Mouse (Mus musculus): ENCODE data around the gene Magi2. TPM values are rescaled to one million over a fixed set of nuclear protein-coding genes. Genes with fewer than 3 reads are reported as not detected.

Gene Magi2
- polyA plus RNA-seq, 1 experiment from 2014 or later, result 8.4 TPM

DNA sequence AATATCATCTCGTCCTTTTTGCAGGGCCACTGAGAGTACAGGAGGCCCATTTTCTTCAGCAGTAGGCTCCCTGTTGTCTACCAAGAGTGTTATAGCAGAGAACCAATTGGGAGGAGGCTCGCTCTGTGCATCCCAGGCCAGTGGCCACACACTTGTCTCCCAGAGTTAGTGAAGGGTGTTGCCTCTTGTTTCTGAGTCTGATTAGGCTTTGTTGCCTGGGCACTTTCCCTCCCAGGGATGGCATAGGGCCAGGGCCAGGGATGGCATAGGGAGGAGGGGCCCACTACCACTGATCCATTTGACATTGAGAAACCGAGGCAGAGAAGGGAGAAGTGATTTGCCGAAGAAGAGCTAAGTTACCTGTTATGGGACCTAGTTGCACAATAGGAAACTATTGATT lies 679.8 kb downstream of the Magi2 start:
- H3K27ac ChIP-seq (ENCODE audit: low read depth, low read length), result no peak overlapping the region
- H3K36me3 ChIP-seq (ENCODE audit: control insufficient read depth, insufficient read depth, low read length), result no peaks in the 10 kb centered on the region
- 42% methylated on average over 4 of the region's 4 CpGs for WGBS
- DNase-seq (ENCODE audit: low spot score), result peak; percentile 19
- H3K4me3 ChIP-seq (ENCODE audit: low read depth, low read length), result no peak overlapping the region
- no peaks in the 10 kb centered on the region for H3K9me3 ChIP-seq (replicated peaks; ENCODE audit: control insufficient read depth, low read length)
- 0 out of 2 replicates have a peak overlapping the region, but pooled peaks have one; percentile 2 for H3K4me2 ChIP-seq (ENCODE audit: low read length)
- ATAC-seq, result peak; percentile 9; the same call in 1 of the 2 replicates
- H3K9ac ChIP-seq (ENCODE audit: low read length), result no peak overlapping the region
- peaks cover 13% of the 10 kb centered on the region for H3K4me1 ChIP-seq (ENCODE audit: control insufficient read depth, insufficient read depth, low read length)
- H3K27me3 ChIP-seq (replicated peaks; ENCODE audit: control insufficient read depth, insufficient read depth, low read length), result no peaks in the 10 kb centered on the region

DNA sequence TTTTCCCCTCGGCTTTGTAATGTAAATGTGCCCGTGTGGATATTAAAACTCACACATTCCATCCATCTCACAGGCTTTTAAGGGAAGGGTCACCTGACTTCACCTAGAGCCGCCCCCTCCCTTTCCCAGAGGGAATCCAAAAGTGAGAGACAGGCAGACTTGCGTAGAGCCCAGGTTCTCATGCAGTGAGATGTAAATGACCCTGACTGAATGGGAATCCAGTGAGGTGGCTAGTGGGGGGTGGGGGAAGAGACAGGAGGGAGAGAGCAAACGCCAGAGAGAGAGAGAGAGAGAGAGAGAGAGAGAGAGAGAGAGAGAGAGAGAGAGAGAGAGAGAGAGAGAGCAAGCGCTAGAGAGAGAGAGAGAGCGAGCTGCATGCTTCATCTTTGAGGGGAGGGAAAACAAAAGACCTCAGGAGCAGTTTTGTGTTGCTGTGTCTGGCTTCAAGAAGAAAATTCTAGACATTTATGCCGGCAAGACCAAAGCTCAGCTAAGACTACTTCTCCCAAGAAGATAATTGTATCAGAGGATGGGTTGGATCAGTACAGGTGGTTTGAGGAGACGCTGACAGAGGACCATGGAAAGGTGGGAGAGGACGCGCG lies 680.6 kb downstream of the Magi2 start:
- ATAC-seq (peak; percentile 62), DNase-seq (ENCODE audit: low spot score) (peak; percentile 69)
- Histone ChIP-seq H3K27ac (ENCODE audit: low read depth, low read length) (peak overlapping the region; percentile 84), H3K4me2 (ENCODE audit: low read length) (peak overlapping the region; percentile 66), H3K4me3 (ENCODE audit: low read depth, low read length) (peak overlapping the region; percentile 56), H3K27me3 (replicated peaks; ENCODE audit: control insufficient read depth, insufficient read depth, low read length) (no peaks in the 10 kb centered on the region), H3K9me3 (replicated peaks; ENCODE audit: control insufficient read depth, low read length) (no peaks in the 10 kb centered on the region), H3K36me3 (ENCODE audit: control insufficient read depth, insufficient read depth, low read length) (no peaks in the 10 kb centered on the region), H3K4me1 (ENCODE audit: control insufficient read depth, insufficient read depth, low read length) (peaks cover 13% of the 10 kb centered on the region), H3K9ac (ENCODE audit: low read length) (peak overlapping the region; percentile 80)
- WGBS, result 0% methylated on average over 12 of the region's 12 CpGs

DNA sequence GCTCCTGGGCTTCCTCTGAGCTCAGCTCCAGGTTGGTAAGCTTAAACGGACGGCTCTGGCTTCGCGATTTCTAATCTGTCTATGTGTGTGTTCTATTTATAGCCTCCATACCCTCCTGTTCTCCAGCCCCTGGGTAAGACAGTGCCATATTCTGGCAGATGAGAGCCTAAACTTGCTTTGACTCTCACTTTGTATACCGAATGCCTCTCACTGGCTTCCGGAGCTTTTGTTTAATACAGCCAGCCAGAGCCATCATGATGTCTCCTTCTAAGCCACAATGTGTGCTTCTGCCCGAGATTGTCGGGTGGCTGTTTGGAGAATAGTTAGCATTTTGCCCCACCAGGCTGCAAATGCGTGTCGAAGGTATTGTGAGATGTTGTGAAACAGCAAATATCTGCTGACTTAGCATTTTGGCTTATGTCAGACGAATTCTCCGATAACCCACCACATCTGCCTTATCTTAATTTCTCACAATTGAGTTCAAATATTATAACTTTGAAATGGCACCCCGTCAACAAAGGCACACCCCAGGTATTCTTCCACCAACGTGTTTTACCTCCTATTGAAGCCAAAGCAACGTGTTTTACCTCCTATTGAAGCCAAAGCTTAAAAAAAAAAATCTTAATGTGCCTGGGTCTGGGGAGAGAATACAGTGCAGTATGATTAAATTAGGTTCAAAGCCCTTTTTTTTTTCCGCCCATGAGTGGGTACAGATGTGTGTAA lies 681.3 kb downstream of the Magi2 start:
- ATAC-seq (peak; percentile 57), DNase-seq (ENCODE audit: low spot score) (peak; percentile 63)
- no peaks in the 10 kb centered on the region for H3K27me3 ChIP-seq (replicated peaks; ENCODE audit: control insufficient read depth, insufficient read depth, low read length)
- H3K36me3 ChIP-seq (ENCODE audit: control insufficient read depth, insufficient read depth, low read length), result no peaks in the 10 kb centered on the region
- H3K9ac ChIP-seq (ENCODE audit: low read length), result peak overlapping the region; percentile 80
- H3K4me3 ChIP-seq (ENCODE audit: low read depth, low read length), result peak overlapping the region; percentile 56
- H3K9me3 ChIP-seq (replicated peaks; ENCODE audit: control insufficient read depth, low read length), result no peaks in the 10 kb centered on the region
- H3K4me2 ChIP-seq (ENCODE audit: low read length), result peak overlapping the region; percentile 66
- peak overlapping the region; percentile 84 for H3K27ac ChIP-seq (ENCODE audit: low read depth, low read length)
- H3K4me1 ChIP-seq (ENCODE audit: control insufficient read depth, insufficient read depth, low read length), result peaks cover 13% of the 10 kb centered on the region
- 1% methylated on average over 16 of the region's 16 CpGs for WGBS

DNA sequence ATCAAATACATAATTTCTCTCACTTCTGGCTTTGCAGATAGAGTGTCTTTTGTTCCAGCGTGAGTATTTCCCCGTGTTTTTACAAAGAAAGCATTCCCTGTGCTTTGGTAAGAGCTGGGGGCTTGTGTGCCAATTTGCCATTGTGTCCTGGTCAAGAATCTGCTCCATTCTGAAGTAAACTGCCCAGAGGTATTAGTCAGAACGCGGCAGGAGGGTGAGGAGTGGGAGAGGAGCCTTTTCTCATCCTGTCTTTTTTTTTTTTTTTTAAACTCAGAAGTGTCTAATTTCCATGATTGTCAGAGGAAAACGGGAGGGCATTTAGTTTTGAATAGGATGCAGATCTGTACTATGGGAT lies 681.8 kb downstream of the Magi2 start:
- ATAC-seq (peak; percentile 6; the same call in 1 of the 2 replicates), DNase-seq (ENCODE audit: low spot score) (peak; percentile 30)
- Histone ChIP-seq H3K9me3 (replicated peaks; ENCODE audit: control insufficient read depth, low read length) (no peaks in the 10 kb centered on the region), H3K4me2 (ENCODE audit: low read length) (peak overlapping the region; percentile 66), H3K4me1 (ENCODE audit: control insufficient read depth, insufficient read depth, low read length) (peaks cover 13% of the 10 kb centered on the region), H3K4me3 (ENCODE audit: low read depth, low read length) (peak overlapping the region; percentile 56), H3K27me3 (replicated peaks; ENCODE audit: control insufficient read depth, insufficient read depth, low read length) (no peaks in the 10 kb centered on the region), H3K36me3 (ENCODE audit: control insufficient read depth, insufficient read depth, low read length) (no peaks in the 10 kb centered on the region), H3K9ac (ENCODE audit: low read length) (peak overlapping the region; percentile 80), H3K27ac (ENCODE audit: low read depth, low read length) (peak overlapping the region; percentile 84)
- WGBS, result 0% methylated on average over 5 of the region's 5 CpGs

DNA sequence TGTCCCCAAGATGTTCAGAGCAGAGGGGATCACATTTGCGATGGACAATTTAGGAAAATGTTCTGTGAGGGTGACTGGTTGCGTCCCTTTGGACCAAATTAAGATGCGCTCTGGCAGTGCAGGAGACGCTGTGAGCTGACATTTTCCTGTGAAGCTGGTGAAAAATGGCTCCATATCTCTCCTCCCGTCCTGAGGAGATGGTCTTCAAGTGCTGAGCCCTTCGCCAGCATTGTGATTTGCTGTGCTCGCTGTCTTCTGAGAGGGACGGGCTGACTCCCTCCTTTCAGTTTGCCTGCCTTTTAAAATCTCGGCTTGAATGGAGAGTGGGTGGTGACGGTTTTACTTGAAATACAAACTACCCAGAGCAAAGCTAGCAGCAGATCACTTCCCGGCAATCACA lies 682.2 kb downstream of the Magi2 start:
- DNase-seq (ENCODE audit: low spot score) (peak; percentile 69), ATAC-seq (peak; percentile 49)
- peak overlapping the region; percentile 80 for H3K9ac ChIP-seq (ENCODE audit: low read length)
- H3K36me3 ChIP-seq (ENCODE audit: control insufficient read depth, insufficient read depth, low read length), result no peaks in the 10 kb centered on the region
- H3K4me2 ChIP-seq (ENCODE audit: low read length), result peak overlapping the region; percentile 66
- peak overlapping the region; percentile 84 for H3K27ac ChIP-seq (ENCODE audit: low read depth, low read length)
- H3K27me3 ChIP-seq (replicated peaks; ENCODE audit: control insufficient read depth, insufficient read depth, low read length), result no peaks in the 10 kb centered on the region
- no peaks in the 10 kb centered on the region for H3K9me3 ChIP-seq (replicated peaks; ENCODE audit: control insufficient read depth, low read length)
- peaks cover 13% of the 10 kb centered on the region for H3K4me1 ChIP-seq (ENCODE audit: control insufficient read depth, insufficient read depth, low read length)
- H3K4me3 ChIP-seq (ENCODE audit: low read depth, low read length), result peak overlapping the region; percentile 56
- WGBS, result 1% methylated on average over 11 of the region's 11 CpGs

DNA sequence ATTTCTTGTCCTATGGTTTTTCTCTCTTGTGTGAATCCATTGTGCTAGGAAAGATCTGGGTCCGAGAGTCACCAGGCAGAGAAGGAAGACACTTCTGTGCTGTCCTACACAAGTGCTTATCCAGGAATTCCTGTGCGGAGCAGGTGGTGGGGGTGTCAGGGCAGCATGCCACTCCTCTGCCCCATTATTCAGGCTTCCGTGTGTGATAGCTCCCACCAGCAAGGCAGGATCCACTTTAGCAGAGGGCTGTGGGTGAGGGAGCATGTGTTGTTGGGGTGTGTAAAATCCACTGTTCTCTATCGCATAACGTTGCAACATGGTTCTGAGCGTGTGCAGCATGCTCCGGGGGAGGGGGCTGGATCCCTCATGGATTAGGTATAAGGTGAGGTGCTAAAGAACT lies 682.8 kb downstream of the Magi2 start:
- H3K4me3 ChIP-seq (ENCODE audit: low read depth, low read length), result peak overlapping the region; percentile 56
- peak overlapping the region; percentile 84; the same call in 1 of the 2 replicates for H3K27ac ChIP-seq (ENCODE audit: low read depth, low read length)
- peak overlapping the region; percentile 80 for H3K9ac ChIP-seq (ENCODE audit: low read length)
- peak overlapping the region; percentile 66 for H3K4me2 ChIP-seq (ENCODE audit: low read length)
- no peaks in the 10 kb centered on the region for H3K36me3 ChIP-seq (ENCODE audit: control insufficient read depth, insufficient read depth, low read length)
- ATAC-seq (peak; percentile 19; the same call in 1 of the 2 replicates), DNase-seq (ENCODE audit: low spot score) (peak; percentile 12)
- H3K4me1 ChIP-seq (ENCODE audit: control insufficient read depth, insufficient read depth, low read length), result peaks cover 13% of the 10 kb centered on the region
- 53% methylated on average over 7 of the region's 7 CpGs for whole genome bisulfite sequencing
- no peaks in the 10 kb centered on the region for H3K27me3 ChIP-seq (replicated peaks; ENCODE audit: control insufficient read depth, insufficient read depth, low read length)
- no peaks in the 10 kb centered on the region for H3K9me3 ChIP-seq (replicated peaks; ENCODE audit: control insufficient read depth, low read length)

DNA sequence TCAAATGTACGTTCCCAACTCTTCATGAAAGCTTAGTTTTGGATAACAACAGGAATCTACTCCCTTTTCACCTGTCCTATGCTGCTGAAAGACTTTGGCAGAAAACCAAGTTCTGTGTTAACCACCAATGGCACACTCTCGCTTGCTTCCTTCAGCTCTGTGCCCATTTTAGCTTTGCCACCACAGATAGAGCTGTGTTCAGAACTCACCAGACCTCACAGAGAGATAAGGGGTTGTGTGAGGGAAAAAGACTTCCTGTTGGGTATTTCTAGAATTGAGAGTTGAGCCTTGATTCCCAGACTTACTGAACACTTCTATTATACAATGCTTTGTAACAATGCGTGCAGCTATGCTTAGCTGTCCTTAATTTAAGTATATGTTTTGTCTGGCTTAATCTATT lies 705.3 kb downstream of the Magi2 start:
- no peaks in the 10 kb centered on the region for H3K36me3 ChIP-seq (ENCODE audit: control insufficient read depth, insufficient read depth, low read length)
- H3K4me3 ChIP-seq (ENCODE audit: low read depth, low read length), result no peak overlapping the region
- no peaks in the 10 kb centered on the region for H3K4me1 ChIP-seq (ENCODE audit: control insufficient read depth, insufficient read depth, low read length)
- no peak overlapping the region for H3K4me2 ChIP-seq (ENCODE audit: low read length)
- no peaks in the 10 kb centered on the region for H3K9me3 ChIP-seq (replicated peaks; ENCODE audit: control insufficient read depth, low read length)
- ATAC-seq (no peak), DNase-seq (ENCODE audit: low spot score) (no peak)
- WGBS, result 67% methylated on average over 3 of the region's 3 CpGs
- H3K9ac ChIP-seq (ENCODE audit: low read length), result no peak overlapping the region
- H3K27ac ChIP-seq (ENCODE audit: low read depth, low read length), result no peak overlapping the region
- H3K27me3 ChIP-seq (replicated peaks; ENCODE audit: control insufficient read depth, insufficient read depth, low read length), result no peaks in the 10 kb centered on the region

DNA sequence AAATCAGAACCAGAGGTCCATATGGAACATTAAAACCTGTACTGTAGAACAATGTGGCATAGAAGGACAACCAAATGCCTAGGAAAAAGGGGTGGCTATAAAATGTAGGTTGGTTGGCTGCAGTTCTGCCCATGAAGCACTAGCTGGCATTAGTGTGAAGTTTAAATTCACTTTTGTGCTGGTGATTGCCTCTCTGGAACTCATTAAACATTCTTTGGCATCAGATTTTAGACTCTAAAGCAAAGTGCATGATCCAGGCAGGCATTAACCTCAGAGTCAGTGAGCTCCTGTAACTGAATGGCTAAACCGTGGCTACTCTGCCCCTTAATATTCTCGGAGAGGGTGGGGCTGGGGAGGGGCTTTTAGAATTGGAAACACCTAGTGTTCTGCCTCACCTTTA lies 706.4 kb downstream of the Magi2 start:
- no peak overlapping the region for H3K4me3 ChIP-seq (ENCODE audit: low read depth, low read length)
- H3K27ac ChIP-seq (ENCODE audit: low read depth, low read length), result no peak overlapping the region
- ATAC-seq (peak; percentile 34; the same call in 1 of the 2 replicates), DNase-seq (ENCODE audit: low spot score) (peak; percentile 47)
- H3K4me1 ChIP-seq (ENCODE audit: control insufficient read depth, insufficient read depth, low read length), result no peaks in the 10 kb centered on the region
- H3K9me3 ChIP-seq (replicated peaks; ENCODE audit: control insufficient read depth, low read length), result no peaks in the 10 kb centered on the region
- 51% methylated on average over 2 of the region's 2 CpGs for WGBS
- no peaks in the 10 kb centered on the region for H3K36me3 ChIP-seq (ENCODE audit: control insufficient read depth, insufficient read depth, low read length)
- H3K9ac ChIP-seq (ENCODE audit: low read length), result no peak overlapping the region
- no peak overlapping the region for H3K4me2 ChIP-seq (ENCODE audit: low read length)
- no peaks in the 10 kb centered on the region for H3K27me3 ChIP-seq (replicated peaks; ENCODE audit: control insufficient read depth, insufficient read depth, low read length)

DNA sequence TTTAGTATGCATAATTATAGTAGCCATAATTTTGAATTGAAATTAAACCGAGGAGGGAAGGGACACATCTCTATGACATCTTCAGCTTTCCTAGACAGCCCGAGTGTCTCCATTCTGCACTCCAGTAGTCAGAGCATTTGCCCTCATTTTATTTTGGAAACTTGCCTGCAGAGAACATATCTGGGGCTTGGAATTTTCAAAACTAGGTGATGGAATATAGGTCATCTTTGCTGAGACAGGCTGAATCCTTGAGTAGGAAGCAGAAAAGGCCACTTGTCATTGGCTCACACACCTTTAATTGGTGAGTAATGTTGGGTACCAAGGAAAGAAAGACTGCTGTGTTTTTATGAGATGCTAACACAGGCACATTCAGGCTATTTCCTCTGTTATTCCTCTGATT lies 724.3 kb downstream of the Magi2 start:
- Histone ChIP-seq H3K4me3 (ENCODE audit: low read depth, low read length) (no peak overlapping the region), H3K9ac (ENCODE audit: low read length) (no peak overlapping the region), H3K36me3 (ENCODE audit: control insufficient read depth, insufficient read depth, low read length) (no peaks in the 10 kb centered on the region), H3K27me3 (replicated peaks; ENCODE audit: control insufficient read depth, insufficient read depth, low read length) (no peaks in the 10 kb centered on the region), H3K9me3 (replicated peaks; ENCODE audit: control insufficient read depth, low read length) (no peaks in the 10 kb centered on the region), H3K27ac (ENCODE audit: low read depth, low read length) (no peak overlapping the region), H3K4me2 (ENCODE audit: low read length) (no peak overlapping the region), H3K4me1 (ENCODE audit: control insufficient read depth, insufficient read depth, low read length) (peaks cover 2% of the 10 kb centered on the region; the same call in 1 of the 2 replicates)
- WGBS, result 83% methylated on average over 2 of the region's 2 CpGs
- ATAC-seq (no peak), DNase-seq (ENCODE audit: low spot score) (no peak)
